Mouse (Mus musculus): ENCODE results near the gene Igdcc4.

The Igdcc4 gene

DNA sequence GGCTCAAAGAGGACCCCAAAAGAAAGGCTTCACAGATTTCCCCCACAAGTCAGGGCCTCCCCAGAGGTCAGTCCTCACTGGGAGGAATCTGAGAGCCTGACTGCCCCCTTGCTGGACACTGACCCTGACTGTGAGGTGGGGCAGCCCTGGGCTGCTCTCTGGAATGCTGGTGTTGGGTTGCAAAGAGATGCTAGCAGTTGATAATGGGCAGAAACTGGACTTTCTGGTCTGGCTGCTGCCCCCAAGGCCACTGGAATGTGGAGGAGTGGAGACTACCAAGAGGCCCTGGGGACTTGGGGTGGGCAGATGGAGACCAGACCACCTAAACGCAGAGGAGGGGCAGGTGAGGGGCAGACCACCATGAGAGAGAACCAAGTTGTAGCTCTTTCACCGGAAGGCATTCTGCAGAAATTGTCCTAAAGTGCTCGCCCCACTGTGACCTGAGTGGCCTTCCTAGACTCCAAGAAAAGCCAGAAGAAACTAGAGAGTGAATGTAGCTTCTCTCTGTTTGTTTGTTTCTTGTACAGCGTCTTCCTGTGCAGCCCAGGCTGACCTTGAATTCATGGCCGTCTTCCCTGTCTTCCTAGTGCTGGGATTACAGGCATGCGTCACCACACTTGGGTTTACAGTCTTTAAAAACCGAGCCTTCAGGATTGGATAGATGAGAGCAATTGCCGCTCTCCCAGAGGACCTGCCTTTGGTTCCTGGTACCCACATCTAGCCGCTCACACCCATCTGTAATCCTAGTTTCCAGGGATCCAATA, 53.6 kb downstream of the Igdcc4 start:
- no peak for DNase-seq (ENCODE audit: low read depth, low spot score)

- no peak for DNase-seq (ENCODE audit: low read depth, low spot score)
These were observed 55.3 kb downstream of the Igdcc4 start for GRCm38 (mm10) chr9:65156604-65157003.

GRCm38 (mm10) chr9:65157631-65158030, 56.3 kb downstream of the Igdcc4 start:
- no peak for DNase-seq (ENCODE audit: low read depth, low spot score)

GRCm38 (mm10) chr9:65161188-65161587, 59.9 kb downstream of the Igdcc4 start:
- no peak for DNase-seq (ENCODE audit: low read depth, low spot score)

GRCm38 (mm10) chr9:65161881-65162280, 60.6 kb downstream of the Igdcc4 start:
- no peak for DNase-seq (ENCODE audit: low read depth, low spot score)

DNA sequence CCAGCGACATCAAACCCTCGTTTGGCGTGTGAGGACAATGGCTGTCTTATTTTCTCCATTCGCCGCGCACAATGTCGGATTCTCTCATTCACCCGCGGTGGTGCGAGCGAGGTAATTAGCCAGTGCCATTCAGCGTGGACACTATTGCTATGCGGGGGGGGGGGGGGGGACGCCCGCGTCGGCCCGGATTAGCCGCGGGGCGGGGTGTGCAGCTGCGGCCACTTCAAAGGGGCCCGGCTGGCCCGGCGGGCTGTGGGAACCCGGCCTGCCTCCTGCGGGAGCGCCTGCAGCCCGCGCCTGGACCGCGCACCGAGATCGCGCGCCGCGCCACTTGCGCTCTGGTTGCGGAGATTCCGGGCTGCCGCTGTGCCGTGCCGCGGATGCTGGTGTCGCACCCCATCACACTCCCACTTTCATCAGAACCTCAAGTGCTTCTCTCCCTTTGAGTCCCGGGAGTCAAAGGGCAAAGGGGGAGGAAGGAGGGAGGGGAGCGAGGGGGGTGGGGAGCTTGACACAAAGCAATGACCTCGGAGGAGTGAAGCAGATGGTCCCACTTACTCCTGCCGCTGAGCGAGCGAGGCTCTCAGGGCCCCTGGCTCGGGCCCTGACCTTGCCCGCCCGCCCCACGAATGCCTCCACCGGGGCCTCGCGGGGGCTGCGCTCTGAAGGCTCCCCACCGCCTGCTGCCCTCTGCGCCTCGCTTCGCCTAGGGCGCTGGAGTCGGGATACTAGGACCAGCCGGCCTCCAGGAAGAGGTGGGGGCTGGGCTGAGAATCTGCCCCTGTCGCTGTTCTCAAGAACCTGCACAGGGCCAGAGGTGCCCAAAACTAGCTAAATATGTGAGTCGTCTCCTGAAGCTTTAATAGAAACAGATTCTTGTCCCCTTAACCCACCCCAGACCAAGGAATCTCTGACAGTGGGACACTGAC, 61.7 kb downstream of the Igdcc4 start:
- peak; percentile 42 for DNase-seq (ENCODE audit: low read depth, low spot score)

GRCm38 (mm10) chr9:65164870-65165269, 63.6 kb downstream of the Igdcc4 start:
- DNase-seq (ENCODE audit: low read depth, low spot score) = peak; percentile 42

GRCm38 (mm10) chr9:65166386-65166785, 65.1 kb downstream of the Igdcc4 start:
- DNase-seq (ENCODE audit: low read depth, low spot score) = no peak

DNA sequence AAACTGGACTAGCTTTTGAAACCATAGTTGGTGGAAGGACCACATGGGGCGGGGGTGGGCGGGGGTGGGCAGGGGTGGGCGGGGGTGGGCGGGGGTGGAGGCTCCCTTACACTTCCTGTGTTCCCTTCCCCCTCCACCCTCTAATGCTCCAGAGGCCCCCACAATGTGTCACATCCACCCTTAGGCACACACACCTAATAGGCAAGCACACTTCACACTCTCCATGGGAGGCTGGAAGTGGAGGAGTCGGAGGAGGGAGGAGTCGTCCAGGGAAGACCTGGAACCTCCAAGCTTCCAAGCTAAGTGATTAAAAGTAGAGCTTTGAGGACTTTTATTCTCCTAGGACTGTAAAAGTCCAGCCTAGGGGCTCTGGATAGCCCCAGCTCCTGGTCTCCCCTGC, 67.2 kb downstream of the Igdcc4 start:
- DNase-seq (ENCODE audit: low read depth, low spot score) = no peak

GRCm38 (mm10) chr9:65168952-65169351, 67.7 kb downstream of the Igdcc4 start:
- DNase-seq (ENCODE audit: low read depth, low spot score) = no peak

DNA sequence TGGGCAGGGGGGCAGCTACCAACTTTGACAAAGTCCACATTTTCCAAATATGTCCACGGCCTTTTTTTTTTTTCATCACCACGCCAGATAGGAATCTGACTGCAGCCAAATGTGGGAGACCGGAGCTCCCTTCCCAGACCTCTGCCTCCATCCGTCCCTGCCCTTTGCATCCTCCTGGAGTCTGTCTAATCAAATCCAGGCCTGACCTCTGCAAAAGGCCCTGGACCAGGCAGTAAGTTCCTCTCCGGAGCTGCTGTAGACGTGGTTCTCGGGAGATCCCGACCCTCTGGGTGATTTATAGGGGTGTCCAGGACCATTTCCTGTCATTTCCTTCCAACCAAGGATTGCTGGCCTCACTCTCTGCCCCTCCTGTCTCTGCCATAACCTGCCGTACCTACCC, 71.4 kb downstream of the Igdcc4 start:
- no peak for DNase-seq (ENCODE audit: low read depth, low spot score)

DNA sequence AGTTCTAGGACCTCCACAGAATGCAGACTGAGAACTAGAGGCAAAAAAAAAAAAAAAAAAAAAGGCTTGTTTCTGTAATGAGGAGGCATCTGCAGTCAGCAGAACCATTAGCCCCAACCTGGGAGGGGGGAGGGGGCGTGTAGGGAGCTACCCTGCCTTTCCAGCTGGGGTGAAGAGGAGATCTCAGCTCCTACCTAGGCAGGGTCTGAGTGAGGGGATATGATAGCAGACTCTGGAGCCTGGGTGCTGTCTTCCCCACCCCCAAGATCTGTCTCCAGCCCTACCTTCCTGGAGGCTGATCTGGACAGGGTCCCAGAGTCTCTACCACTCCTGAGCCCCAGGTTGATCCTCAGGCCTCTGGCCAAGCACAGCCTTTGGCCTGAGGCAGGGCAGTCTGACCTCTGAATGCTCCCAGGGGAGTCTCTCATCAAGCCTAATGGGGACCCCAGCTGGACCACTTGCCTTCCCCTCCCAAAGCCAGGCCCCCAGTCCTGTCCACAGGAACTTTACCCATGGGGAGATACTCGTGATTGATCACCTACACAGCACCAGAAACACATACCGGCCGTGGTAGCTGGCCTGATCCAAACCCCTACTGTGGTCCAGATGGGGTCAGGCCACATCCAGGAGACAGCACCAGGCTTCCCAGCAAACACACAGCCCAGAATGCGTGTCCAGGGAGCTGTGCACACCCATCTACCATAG, 74.1 kb downstream of the Igdcc4 start:
- no peak for DNase-seq (ENCODE audit: low read depth, low spot score)

GRCm38 (mm10) chr9:65175939-65176871, 74.9 kb downstream of the Igdcc4 start:
- DNase-seq (ENCODE audit: low read depth, low spot score) = no peak

- no peak for DNase-seq (ENCODE audit: low read depth, low spot score)
These were observed 76.2 kb downstream of the Igdcc4 start for GRCm38 (mm10) chr9:65177497-65177896.

DNA sequence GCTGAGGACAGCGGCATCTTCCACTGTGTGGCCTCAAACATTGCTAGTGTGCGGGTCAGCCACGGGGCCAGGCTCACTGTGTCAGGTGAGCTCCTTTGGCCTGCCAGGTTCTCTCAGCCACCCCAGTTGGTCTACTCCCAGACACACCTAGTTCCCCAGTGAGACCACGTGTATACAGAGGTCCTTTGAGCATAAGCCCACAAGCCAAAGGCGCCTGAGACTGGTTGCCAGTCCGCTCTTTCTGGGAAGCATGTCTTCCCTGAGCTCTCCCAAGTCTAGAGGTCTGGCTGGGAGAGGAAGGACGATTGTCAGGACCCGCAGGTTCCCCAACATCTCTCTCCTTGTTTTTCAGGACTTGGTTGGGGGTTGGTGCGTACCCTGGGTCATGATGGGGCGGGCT, 76.6 kb downstream of the Igdcc4 start:
- DNase-seq (ENCODE audit: low read depth, low spot score) = no peak

GRCm38 (mm10) chr9:65178336-65179213, 77.3 kb downstream of the Igdcc4 start:
- peak; percentile 24 for DNase-seq (ENCODE audit: low read depth, low spot score)

DNA sequence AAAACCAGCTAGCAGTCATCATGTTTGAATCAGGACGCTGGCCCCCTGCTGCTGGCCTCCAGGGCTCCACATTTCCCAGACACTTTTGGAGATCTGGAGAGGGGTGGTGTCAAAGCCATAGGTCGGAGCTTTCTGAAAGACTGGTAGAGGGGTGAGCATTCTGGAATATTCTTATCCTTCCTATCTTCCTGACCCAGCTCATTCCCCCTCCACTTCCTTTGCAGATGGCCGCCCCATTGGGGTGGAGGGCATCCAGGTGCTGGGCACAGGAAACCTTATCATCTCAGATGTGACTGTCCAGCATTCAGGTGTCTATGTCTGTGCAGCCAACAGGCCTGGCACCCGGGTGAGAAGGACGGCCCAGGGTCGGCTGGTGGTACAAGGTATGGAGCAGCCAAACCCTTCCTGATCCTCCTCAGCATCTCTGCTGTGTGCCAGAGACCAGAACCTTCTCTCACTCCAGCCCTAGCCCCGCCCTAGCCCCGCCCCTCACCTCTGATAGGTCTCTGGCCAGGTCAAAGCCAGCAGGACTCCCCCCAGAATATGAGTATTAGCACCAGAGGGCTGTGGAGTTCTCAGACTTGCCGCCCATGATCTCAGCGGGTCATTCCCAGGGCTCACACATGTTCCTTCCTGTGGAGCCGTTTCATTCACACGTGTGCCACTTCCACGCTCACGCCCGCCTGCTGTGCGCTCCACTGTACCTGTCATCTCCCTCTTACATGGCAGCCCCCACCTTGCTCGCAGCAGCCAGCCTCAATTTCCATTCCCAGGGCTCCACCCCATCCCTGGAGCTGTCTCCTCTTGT, 78.7 kb downstream of the Igdcc4 start:
- DNase-seq (ENCODE audit: low read depth, low spot score) = no peak
